Mouse (Mus musculus): ENCODE measurements around the gene Fam196b.

Fam196b gene

GRCm38 (mm10) chr11:34337907-34338306 lies 23.3 kb downstream of the Fam196b start:
- no peak for DNase-seq

GRCm38 (mm10) chr11:34339693-34340092 lies 25.1 kb downstream of the Fam196b start:
- DNase-seq, result no peak

DNA sequence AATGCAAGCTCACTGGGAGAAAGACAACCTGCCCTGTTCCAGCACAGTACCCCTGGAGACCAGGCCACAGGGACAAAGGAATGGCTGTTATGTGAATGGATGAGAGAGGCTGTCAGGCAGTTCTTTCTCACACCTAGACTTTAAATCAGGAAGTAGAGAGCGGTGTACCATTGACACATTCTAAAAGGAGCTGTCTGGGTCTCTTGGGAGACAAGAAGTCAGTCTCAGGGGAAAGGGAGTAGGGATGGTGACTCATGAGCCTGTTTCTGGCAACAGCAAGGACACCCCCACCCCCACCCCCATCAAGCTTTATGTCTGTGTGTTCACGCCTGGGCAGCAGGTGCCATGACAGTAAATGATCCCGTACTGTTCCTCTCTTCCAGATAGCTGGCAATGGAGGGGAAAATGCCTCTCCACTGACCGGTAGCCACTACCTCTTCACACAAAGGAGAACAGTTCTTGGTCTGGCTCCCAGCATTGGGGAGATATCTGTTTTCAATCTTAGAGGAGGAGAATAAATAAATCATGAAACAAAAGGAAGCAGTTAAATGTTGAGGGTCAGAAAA lies 29.2 kb downstream of the Fam196b start:
- no peak for DNase-seq

DNA sequence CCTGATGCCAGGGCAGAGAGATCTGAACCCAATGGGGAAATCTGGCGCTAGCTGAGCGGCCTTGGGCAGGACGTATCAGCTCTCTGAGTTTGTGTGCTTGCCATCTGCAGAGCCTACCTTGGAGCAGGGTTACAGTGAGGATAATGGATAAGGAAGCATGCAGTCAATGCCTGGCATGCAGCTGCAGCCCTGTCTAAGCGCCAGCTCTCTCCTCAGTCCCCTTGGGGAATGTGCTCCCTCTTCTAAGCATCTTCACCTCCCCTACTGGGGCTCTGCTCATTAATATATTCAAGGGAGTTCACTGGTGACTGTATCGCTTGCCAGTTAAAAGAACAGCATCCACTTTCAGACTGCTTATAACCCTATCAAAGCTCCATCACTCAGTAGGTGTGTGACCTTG lies 29.7 kb downstream of the Fam196b start:
- no peak for DNase-seq

DNA sequence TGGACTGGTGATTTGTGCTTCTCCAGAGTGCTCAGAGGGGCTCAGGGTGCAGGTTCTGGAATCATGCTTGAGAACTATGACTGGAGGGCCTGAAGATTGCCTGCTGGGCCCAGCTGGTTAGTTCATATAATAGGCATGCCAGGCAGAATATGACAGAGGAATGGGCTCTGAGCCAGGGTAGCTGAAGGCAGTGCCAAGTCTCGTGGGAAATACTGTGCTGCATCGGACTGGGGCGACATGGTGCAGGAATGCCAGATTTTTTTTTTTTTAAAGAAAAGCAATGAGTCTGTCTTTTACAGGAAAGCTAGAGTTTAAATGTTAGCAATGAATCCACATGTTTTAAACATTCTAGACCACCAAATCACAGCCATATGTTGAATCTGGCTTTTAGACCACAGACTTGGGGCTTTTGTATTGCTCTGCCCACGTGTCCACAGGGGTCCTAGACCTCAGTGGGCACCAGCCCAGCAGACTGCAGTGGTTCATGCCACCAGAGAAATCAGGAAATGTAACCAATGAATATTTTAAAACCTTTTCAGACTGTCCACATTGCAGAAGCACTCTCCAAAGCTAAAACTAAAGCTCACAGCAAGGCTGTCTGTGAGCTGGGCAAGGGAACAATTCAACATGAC lies 33.8 kb downstream of the Fam196b start:
- peak; percentile 28 for DNase-seq

DNA sequence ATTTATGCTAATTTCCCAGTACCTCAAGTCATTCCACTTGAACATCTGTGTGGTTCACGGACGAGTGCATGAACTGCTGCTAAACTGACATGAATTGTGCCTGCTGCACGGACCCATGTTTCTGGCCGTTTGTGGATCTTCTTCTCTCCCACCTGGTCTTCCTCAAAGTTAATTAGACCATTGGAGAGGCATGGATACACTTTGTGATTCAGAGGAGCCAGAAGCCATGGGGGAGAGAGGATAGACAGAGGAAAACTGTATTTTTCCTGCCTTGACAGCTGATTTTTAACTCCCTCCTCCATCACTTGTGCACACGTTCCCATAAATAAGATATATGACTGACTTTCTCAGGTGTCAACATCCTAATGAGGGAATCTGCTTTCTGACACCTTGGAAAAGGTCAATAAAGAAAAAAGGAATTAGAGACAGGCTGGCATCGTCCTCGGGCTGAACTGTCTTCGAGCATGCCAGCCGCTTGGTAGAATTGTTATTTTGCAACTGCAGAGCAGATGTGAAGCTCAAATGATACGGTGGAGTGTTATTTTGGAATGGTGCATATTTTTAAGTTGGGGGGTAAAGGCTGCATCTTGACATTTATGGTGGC lies 34.9 kb downstream of the Fam196b start:
- no peak for DNase-seq

- no peak for DNase-seq
Observed at GRCm38 (mm10) chr11:34355406-34355805, 40.8 kb downstream of the Fam196b start.

DNA sequence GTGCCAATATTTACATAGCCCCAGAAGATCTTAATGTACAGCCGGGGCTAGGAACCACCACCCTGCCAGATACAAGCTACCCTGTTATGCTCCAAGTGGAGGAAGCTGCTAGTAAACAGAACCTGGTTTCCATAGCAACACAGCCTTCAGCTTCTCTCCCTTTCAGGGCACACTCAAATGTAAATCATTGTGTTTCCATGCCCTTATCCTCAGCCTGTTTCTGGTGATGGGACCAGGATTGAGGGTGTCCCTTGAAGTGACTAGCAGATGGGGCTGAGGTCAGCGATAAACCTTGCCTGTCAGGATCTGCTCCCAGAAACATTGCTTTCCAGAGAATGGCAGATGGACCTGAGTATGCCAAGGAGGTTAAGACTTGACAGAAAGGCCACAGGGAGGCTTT lies 41.5 kb downstream of the Fam196b start:
- no peak for DNase-seq

- DNase-seq, result no peak
Observed at GRCm38 (mm10) chr11:34372224-34372623, 57.6 kb downstream of the Fam196b start.

DNA sequence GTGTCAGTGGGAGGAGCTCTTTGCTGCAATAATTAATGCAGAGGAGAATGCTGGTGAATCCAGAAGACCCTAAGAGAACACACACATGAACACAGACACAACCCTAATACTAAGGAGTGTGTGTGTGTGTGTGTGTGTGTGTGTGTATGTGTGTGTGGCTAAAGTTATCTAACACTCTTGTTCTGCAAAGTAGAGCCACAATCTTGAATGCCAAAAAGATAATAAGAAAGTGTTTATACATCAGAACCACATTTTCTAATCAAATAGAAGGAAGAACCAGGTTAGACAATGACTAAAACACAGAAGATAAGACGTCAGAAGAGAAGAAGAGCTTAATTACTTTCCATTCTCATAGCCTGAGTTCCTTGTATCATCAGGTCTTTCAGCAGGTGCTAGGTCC lies 60.9 kb downstream of the Fam196b start:
- no peak for DNase-seq

DNA sequence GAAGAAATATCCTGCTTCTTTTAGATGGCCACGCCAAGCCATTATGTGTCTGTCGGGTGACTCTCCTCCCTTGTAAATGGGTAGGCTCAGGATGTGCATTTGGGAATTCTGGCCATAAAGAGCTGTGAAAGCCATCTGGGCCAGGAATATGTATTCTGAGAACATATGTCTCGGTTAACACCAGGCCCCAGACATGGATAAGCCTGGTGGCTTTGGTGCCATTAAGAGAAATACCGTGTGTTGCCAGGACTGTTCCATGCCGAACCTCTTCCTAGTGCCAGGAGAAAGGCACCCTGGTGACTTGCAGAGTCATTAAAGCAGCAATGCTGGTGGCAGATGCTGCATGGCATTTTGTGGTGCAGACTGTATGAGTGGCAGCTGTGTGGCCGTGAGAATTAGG lies 63.0 kb downstream of the Fam196b start:
- DNase-seq, result no peak

DNA sequence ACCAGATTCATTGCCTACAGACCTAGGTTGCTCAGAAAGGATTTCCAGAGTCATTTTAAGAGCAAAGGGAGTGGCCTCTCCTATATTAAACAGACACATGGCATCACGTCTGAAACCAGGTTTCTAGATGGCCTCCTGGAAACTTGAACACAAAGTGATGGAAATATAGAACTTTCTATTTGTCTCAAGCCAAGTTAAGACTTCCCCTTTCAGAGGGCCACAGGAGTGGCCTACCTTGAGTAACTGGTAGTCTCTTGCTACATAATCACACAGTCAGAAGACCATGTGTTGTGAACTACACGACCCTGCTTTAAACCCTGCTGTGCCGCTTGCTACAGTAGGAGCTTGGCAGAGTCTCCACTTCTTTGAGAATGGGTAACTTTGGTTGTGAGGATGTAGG lies 68.9 kb downstream of the Fam196b start:
- DNase-seq, result no peak

- no peak for DNase-seq
Observed at GRCm38 (mm10) chr11:34384178-34384577, 69.6 kb downstream of the Fam196b start.

GRCm38 (mm10) chr11:34385001-34385688 lies 70.5 kb downstream of the Fam196b start:
- no peak for DNase-seq

DNA sequence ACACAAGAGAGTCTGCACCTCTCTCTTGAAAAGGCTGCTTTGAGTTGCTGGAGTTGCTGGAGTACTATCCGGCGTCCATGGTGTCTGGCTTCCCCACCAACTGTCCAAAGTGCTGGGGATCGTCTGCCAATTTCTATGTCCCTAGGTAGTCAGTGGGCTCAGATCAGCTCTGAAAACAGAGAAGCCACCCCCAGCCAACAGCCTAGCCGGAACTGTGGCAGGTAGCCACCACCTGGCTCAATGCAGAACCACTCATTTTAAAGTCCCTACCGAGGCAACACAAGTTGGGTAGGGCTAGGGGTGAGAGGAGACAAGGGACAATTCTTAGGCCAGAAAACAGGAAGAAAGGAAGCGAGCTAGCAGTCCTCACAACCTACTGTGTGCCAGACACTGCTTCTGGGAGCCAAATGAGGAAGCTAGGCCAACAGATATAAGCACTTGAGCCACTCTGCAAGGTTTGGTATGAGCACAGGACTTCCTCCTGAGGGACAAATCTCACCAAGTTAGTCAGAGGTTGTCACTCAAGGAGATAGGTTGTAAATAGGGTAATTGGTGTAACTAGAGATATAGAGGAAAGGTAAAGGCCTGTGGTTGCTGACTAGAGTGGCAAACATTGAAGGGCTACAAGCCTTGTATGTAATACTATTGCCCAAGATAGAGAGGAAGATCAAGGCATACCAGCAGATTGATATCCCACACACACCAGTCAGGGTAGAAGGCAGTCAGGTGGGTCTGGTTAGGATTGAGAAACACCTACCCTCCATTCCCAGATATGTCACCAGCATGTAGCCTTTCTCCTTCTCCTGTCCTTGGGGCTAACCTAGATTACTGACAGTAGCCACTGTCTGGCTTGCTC lies 74.9 kb downstream of the Fam196b start:
- no peak for DNase-seq

DNA sequence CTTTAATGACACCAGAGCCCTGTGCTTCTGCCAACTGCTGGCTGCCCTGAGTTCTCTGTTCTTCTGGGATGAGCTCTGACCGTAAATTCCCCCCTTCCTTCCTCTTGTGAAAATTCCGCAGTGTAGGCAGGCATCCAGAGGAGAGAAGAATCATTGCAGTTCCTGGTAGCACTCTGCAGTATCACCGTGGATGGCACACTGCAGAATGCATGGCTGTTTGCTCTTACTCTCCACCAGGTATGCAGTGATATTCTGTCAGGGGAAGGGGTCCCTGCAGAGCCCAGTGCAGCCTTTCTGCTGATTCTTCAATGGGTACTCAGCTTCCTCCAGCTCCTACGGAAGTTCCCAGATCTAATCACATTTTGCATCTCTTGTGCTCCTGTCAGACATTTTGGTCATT lies 77.5 kb downstream of the Fam196b start:
- DNase-seq, result no peak

DNA sequence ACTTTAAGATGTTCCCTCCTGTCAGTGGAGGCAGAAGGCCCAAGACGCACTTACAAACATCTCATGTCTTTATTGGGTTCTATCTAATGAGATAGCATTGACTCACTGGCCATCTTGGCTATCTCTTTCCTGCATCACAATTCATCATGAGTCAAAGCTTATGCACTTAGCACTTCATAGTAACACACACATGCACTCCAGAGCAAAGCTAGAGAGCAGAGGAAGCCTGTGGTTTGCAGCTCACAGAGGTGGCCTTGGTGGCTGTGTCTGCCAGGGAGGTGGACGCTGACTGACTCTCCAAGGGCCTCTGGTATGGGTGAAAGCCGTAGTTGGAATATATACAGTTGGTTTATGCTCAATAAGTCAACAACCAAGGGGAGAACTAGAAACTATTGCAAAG lies 81.2 kb downstream of the Fam196b start:
- DNase-seq, result no peak

DNA sequence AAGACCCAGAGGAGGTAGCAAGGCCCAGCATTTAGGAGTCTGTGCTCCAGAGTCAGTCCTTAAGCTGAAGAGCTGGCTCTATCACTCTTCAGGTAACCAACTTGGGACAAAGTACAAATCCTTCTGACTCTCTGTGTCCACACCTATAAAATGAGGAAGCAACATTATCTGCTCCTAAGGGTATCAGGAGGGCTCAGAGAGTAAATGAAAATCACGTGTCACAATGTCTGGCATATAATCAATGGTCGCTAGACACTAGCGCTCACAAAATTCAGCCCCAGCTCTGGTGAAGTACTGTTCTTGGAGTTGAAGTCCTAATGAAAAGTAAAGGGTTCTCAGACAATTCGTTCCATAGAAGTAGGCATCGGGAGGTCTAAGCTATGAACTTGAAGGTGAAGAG lies 83.0 kb downstream of the Fam196b start:
- DNase-seq, result no peak

GRCm38 (mm10) chr11:34398555-34398954 lies 83.9 kb downstream of the Fam196b start:
- no peak for DNase-seq

DNA sequence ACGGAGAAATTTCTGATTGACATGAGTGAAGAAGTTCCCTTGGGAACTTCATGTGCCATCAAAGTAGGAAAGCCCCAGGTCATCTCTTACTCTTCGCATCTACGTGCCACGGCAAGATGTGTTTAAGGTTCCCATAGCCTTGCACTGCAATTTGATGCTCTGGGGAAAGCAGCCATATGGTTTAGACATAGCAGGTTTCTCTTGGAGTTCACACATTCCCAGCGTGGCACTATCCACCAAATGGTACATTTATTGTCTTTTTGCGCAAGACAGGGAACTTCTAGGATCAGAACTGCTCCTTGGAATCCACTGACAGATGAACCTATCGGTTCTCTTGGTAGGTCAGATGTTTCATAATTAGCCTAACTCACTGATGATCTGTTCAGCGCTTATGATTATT lies 86.7 kb downstream of the Fam196b start:
- DNase-seq, result no peak

DNA sequence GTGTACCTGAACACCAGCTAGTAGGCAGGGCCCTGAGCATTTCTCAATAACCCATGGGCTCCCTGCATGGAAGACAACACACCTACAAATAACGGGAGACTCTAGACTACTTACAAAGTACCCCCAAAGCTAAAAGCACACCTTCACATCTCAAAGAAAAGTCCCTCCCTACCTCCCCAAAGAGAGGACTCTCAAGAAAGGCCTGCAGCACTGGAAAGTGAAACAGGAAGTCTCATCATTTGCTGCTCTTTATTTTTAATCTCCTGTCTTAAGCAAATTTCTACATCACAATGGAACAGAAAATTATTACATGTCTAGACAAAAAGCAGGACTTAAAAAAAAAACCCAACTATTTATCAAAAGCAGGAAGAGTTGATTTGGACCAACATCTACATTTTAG lies 90.7 kb downstream of the Fam196b start:
- DNase-seq, result no peak

- DNase-seq, result no peak
Observed at GRCm38 (mm10) chr11:34406309-34406708, 91.7 kb downstream of the Fam196b start.

DNA sequence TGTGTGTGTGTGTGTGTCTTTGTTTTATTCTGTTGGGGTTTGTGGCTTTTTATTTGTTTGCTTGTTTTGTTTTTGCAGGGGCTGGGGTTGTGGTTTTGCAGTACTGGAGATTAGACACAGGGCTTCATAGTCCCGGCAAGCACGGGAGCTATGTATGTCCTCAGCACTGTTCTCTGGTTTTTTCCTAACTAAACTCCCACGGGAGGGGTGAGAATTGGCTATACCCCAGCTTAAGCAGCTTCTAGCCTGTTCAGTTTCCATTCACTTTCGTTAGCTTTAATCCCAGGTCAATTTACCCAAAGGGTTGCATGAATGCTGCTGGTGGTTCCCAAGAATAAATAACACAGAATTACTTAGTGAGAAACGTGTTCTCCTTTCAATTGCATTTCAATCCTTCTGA lies 92.2 kb downstream of the Fam196b start:
- no peak for DNase-seq
